Comparison of ENCODE assay signal across 12 mouse cellular contexts in genomic region chr2:26575865-26576264, GRCm38 (mm10). TPM values are rescaled to one million over a fixed set of nuclear protein-coding genes. Genes with fewer than 3 reads are reported as not detected.
DNase-seq lines count a peak whose midpoint lies in the region; ATAC-seq and TF ChIP-seq lines count a peak whose summit lies in the region.
"Had no signal": no experiment of that assay in that cellular context is flagged by ENCODE, and none has a peak within 500 bp of the region (broad histone marks: within the 10 kb centered on the region; RNA-seq: fewer than 3 reads in every experiment).

No protein-coding gene starts in this region.

- TF ChIP-seq POLR2A in heart, adult 2 months (IDR thresholded peaks at IDR 0.05; ENCODE audit: insufficient read depth, low read depth, low read length) = peak; percentile 69

- WGBS in heart, adult 2 months = 51% methylated on average over 4 of the region's 4 CpGs
- WGBS in kidney, embryonic 15.5 days = 60% methylated on average over 4 of the region's 4 CpGs
- 44% methylated on average over 4 of the region's 4 CpGs for WGBS in lung, postnatal 0 days
- WGBS in midbrain, embryonic 14.5 days = 57% methylated on average over 4 of the region's 4 CpGs

- no peaks in the 10 kb centered on the region for H3K79me2 ChIP-seq in heart, adult 2 months (replicated peaks; ENCODE audit: control insufficient read depth, insufficient read depth, low read length)

- H3K9me3 ChIP-seq in kidney, embryonic 15.5 days (replicated peaks) = no peaks in the 10 kb centered on the region
- no peaks in the 10 kb centered on the region for H3K9me3 ChIP-seq in lung, postnatal 0 days (ENCODE audit: low read length)
- H3K9me3 ChIP-seq in midbrain, embryonic 14.5 days (ENCODE audit: control insufficient read depth, low read length) = no peaks in the 10 kb centered on the region

- H3K4me1 ChIP-seq in heart, adult 2 months (ENCODE audit: control insufficient read depth, insufficient read depth, low read length) = peaks cover 41% of the 10 kb centered on the region
- H3K4me1 ChIP-seq in kidney, embryonic 15.5 days = peaks cover 62% of the 10 kb centered on the region
- H3K4me1 ChIP-seq in lung, postnatal 0 days (ENCODE audit: insufficient read depth, low read depth, low read length) = peaks cover 13% of the 10 kb centered on the region
- H3K4me1 ChIP-seq in midbrain, embryonic 14.5 days (ENCODE audit: control insufficient read depth, insufficient read depth, low read length) = peaks cover 2% of the 10 kb centered on the region; the same call in 1 of the 2 replicates

- H3K4me2 ChIP-seq in kidney, embryonic 15.5 days = no peak overlapping the region
- no peak overlapping the region for H3K4me2 ChIP-seq in lung, postnatal 0 days (replicated peaks; ENCODE audit: low read depth, low read length)
- H3K4me2 ChIP-seq in midbrain, embryonic 14.5 days (ENCODE audit: low read length) = no peak overlapping the region

- H3K27ac ChIP-seq in heart, adult 2 months = peak overlapping the region; percentile 92
- peak overlapping the region; percentile 49 for H3K27ac ChIP-seq in kidney, embryonic 15.5 days
- peak overlapping the region; percentile 89 for H3K27ac ChIP-seq in lung, postnatal 0 days (ENCODE audit: low read length)
- no peak overlapping the region for H3K27ac ChIP-seq in midbrain, embryonic 14.5 days (replicated peaks; ENCODE audit: low read depth, low read length)

- peak; percentile 49 for DNase-seq in gastrocnemius, postnatal 25 days
- DNase-seq in gastrocnemius, postnatal 4 days (ENCODE audit: low spot score in 2 of 2) = no peak
- peak; percentile 76 to 80 for DNase-seq in heart, adult 2 months
- peak; percentile 79 for DNase-seq in lung, postnatal 0 days (ENCODE audit: low spot score)
- DNase-seq in yolk sac, embryonic 10.5 days (ENCODE audit: low spot score) = no peak
- no peak for DNase-seq in midbrain, embryonic 14.5 days
- DNase-seq in right cerebral cortex, postnatal 25 days = no peak
- DNase-seq: cerebellum, adult 18-20 months had no signal

- H3K9ac ChIP-seq in heart, adult 2 months (ENCODE audit: low read depth, low read length) = peak overlapping the region; percentile 18
- no peak overlapping the region for H3K9ac ChIP-seq in kidney, embryonic 15.5 days
- H3K9ac ChIP-seq in lung, postnatal 0 days (replicated peaks; ENCODE audit: low read depth) = 0 out of 2 replicates have a peak overlapping the region, but pooled peaks have one; percentile 1
- H3K9ac ChIP-seq in midbrain, embryonic 14.5 days (replicated peaks; ENCODE audit: low read length) = no peak overlapping the region

- intact Hi-C loops in heart, adult 2 months (cut with DNase I) = no loop called here

- peak overlapping the region; percentile 34 for H3K4me3 ChIP-seq in heart, adult 2 months
- H3K4me3 ChIP-seq in kidney, embryonic 15.5 days (replicated peaks) = no peak overlapping the region
- no peak overlapping the region for H3K4me3 ChIP-seq in lung, postnatal 0 days (ENCODE audit: low read depth, low read length)
- no peak overlapping the region for H3K4me3 ChIP-seq in midbrain, embryonic 14.5 days (replicated peaks; ENCODE audit: low read depth, low read length)

- TF ChIP-seq CTCF in heart, adult 2 months (IDR thresholded peaks at IDR 0.05) = no peak
- TF ChIP-seq CTCF in lung, postnatal 0 days (IDR thresholded peaks at IDR 0.05) = no peak

- H3K27me3 ChIP-seq in heart, adult 2 months (ENCODE audit: control insufficient read depth, insufficient read depth, low read length) = no peaks in the 10 kb centered on the region
- no peaks in the 10 kb centered on the region for H3K27me3 ChIP-seq in kidney, embryonic 15.5 days
- H3K27me3 ChIP-seq in lung, postnatal 0 days (replicated peaks; ENCODE audit: insufficient read depth, low read length) = no peaks in the 10 kb centered on the region
- H3K27me3 ChIP-seq in midbrain, embryonic 14.5 days (ENCODE audit: control insufficient read depth, insufficient read depth, low read length) = no peaks in the 10 kb centered on the region
- H3K27me3 ChIP-seq: CH12.LX had no signal

- peak; percentile 9; the same call in 1 of the 2 replicates for ATAC-seq in kidney, embryonic 15.5 days (replicated peaks; ENCODE audit: low FRiP score)
- ATAC-seq in lung, postnatal 0 days = peak; percentile 58
- no peak for ATAC-seq in midbrain, embryonic 14.5 days (ENCODE audit: low FRiP score, low TSS enrichment)

- H3K36me3 ChIP-seq in heart, adult 2 months (ENCODE audit: control insufficient read depth, insufficient read depth, low read length) = no peaks in the 10 kb centered on the region
- no peaks in the 10 kb centered on the region for H3K36me3 ChIP-seq in kidney, embryonic 15.5 days
- H3K36me3 ChIP-seq in lung, postnatal 0 days (ENCODE audit: insufficient read depth, low read length) = no peaks in the 10 kb centered on the region
- H3K36me3 ChIP-seq in midbrain, embryonic 14.5 days (ENCODE audit: control insufficient read depth, insufficient read depth, low read length) = no peaks in the 10 kb centered on the region

- TF ChIP-seq EP300 in heart, adult 2 months (IDR thresholded peaks at IDR 0.05; ENCODE audit: insufficient read depth, low read depth, low read length) = peak; percentile 98
- TF ChIP-seq EP300 in lung, postnatal 0 days (IDR thresholded peaks at IDR 0.05) = peak; percentile 99

RNA-seq across cellular contexts. Expression of gene Egfl7, which starts 3.9 kb away (rescaled TPM):
- total RNA-seq in gastrocnemius, postnatal 25 days (2021) = 10 to 100 TPM; 42.3 to 67.2 TPM
- total RNA-seq in gastrocnemius, postnatal 4 days (2021) = 100 to 1,000 TPM; 132 to 141 TPM
- 100 to 1,000 TPM; 102 to 111 TPM for total RNA-seq in heart, adult 2 months (2021)
- 499 and 610 TPM in 2 replicates for polyA plus RNA-seq in heart, adult 2 months (2012; rRNA removed)
- 218 and 219 TPM in 2 replicates for polyA plus RNA-seq in kidney, embryonic 15.5 days (2015; fragmentation: Nextera tagmentation; extraction: Ambion mirVana)
- 412 and 467 TPM in 2 replicates for polyA plus RNA-seq in lung, postnatal 0 days (2015; fragmentation: Nextera tagmentation; extraction: Ambion mirVana)
- polyA plus RNA-seq in midbrain, embryonic 14.5 days (2014; fragmentation: Nextera tagmentation; extraction: Ambion mirVana) = 36.7 and 51.1 TPM in 2 replicates

RNA-seq across cellular contexts. Expression of gene Gm20532, which starts 10.6 kb away (rescaled TPM):
- not detected for total RNA-seq in gastrocnemius, postnatal 25 days (2021)
- not detected for total RNA-seq in gastrocnemius, postnatal 4 days (2021)
- total RNA-seq in heart, adult 2 months (2021) = not detected
- polyA plus RNA-seq in heart, adult 2 months (2012; rRNA removed) = not detected in 2 replicates
- polyA plus RNA-seq in kidney, embryonic 15.5 days (2015; fragmentation: Nextera tagmentation; extraction: Ambion mirVana) = not detected in 2 replicates
- not detected in 2 replicates for polyA plus RNA-seq in lung, postnatal 0 days (2015; fragmentation: Nextera tagmentation; extraction: Ambion mirVana)
- not detected in 2 replicates for polyA plus RNA-seq in midbrain, embryonic 14.5 days (2014; fragmentation: Nextera tagmentation; extraction: Ambion mirVana)
- total RNA-seq: CH12.LX; hematopoietic stem cell, adult 5-6 weeks had no signal
- polyA plus RNA-seq: testis, adult 2 months had no signal

RNA-seq across cellular contexts. Expression of gene Agpat2, which starts 28.4 kb away (rescaled TPM):
- total RNA-seq in gastrocnemius, postnatal 25 days (2021) = 10 to 100 TPM in 1 of 2 experiments, 1 to 10 TPM in 1; 3.0 to 14.6 TPM
- total RNA-seq in gastrocnemius, postnatal 4 days (2021) = 10 to 100 TPM; 12.1 to 19.0 TPM
- total RNA-seq in heart, adult 2 months (2021) = 10 to 100 TPM; 52.8 to 59.2 TPM
- polyA plus RNA-seq in heart, adult 2 months (2012; rRNA removed) = 117 and 142 TPM in 2 replicates
- 41.7 and 47.7 TPM in 2 replicates for polyA plus RNA-seq in kidney, embryonic 15.5 days (2015; fragmentation: Nextera tagmentation; extraction: Ambion mirVana)
- 59.5 and 72.8 TPM in 2 replicates for polyA plus RNA-seq in lung, postnatal 0 days (2015; fragmentation: Nextera tagmentation; extraction: Ambion mirVana)
- polyA plus RNA-seq in midbrain, embryonic 14.5 days (2014; fragmentation: Nextera tagmentation; extraction: Ambion mirVana) = 1.8 and 3.8 TPM in 2 replicates

RNA-seq across cellular contexts. Expression of gene Fam69b, which starts 52.4 kb away (rescaled TPM):
- total RNA-seq in gastrocnemius, postnatal 25 days (2021) = 1 to 10 TPM; 1.3 to 2.5 TPM
- total RNA-seq in gastrocnemius, postnatal 4 days (2021) = 1 to 10 TPM; 2.6 to 4.0 TPM
- total RNA-seq in heart, adult 2 months (2021) = 10 to 100 TPM; 20.0 to 21.1 TPM
- 45.7 and 47.6 TPM in 2 replicates for polyA plus RNA-seq in heart, adult 2 months (2012; rRNA removed)
- 32.9 and 33.1 TPM in 2 replicates for polyA plus RNA-seq in kidney, embryonic 15.5 days (2015; fragmentation: Nextera tagmentation; extraction: Ambion mirVana)
- polyA plus RNA-seq in lung, postnatal 0 days (2015; fragmentation: Nextera tagmentation; extraction: Ambion mirVana) = 6.2 and 8.2 TPM in 2 replicates
- polyA plus RNA-seq in midbrain, embryonic 14.5 days (2014; fragmentation: Nextera tagmentation; extraction: Ambion mirVana) = 123 and 160 TPM in 2 replicates

RNA-seq across cellular contexts. Expression of gene Notch1, which starts 59.4 kb away (rescaled TPM):
- 1 to 10 TPM; 7.0 to 9.2 TPM for total RNA-seq in gastrocnemius, postnatal 25 days (2021)
- 10 to 100 TPM; 48.4 to 52.9 TPM for total RNA-seq in gastrocnemius, postnatal 4 days (2021)
- 10 to 100 TPM; 31.6 to 32.4 TPM for total RNA-seq in heart, adult 2 months (2021)
- 22.0 and 23.2 TPM in 2 replicates for polyA plus RNA-seq in heart, adult 2 months (2012; rRNA removed)
- polyA plus RNA-seq in kidney, embryonic 15.5 days (2015; fragmentation: Nextera tagmentation; extraction: Ambion mirVana) = 22.0 and 24.6 TPM in 2 replicates
- polyA plus RNA-seq in lung, postnatal 0 days (2015; fragmentation: Nextera tagmentation; extraction: Ambion mirVana) = 11.8 and 14.7 TPM in 2 replicates
- 22.0 and 33.9 TPM in 2 replicates for polyA plus RNA-seq in midbrain, embryonic 14.5 days (2014; fragmentation: Nextera tagmentation; extraction: Ambion mirVana)

Comparison
In these comparisons a context has a peak if more than half of its experiments do, and no peak if none do; other contexts are left out.
1. DNase-seq: peak in gastrocnemius, postnatal 25 days (single experiment), heart, adult 2 months (2 of 2) and lung, postnatal 0 days (single experiment); none in gastrocnemius, postnatal 4 days (0 of 2), yolk sac, embryonic 10.5 days (single experiment), midbrain, embryonic 14.5 days (single experiment) and right cerebral cortex, postnatal 25 days (single experiment).
2. H3K9ac ChIP-seq: peak in heart, adult 2 months (single experiment) and lung, postnatal 0 days (single experiment); none in kidney, embryonic 15.5 days (single experiment) and midbrain, embryonic 14.5 days (single experiment).